Mouse (Mus musculus) heart, embryonic 16.5 days (tissue): ENCODE measurements at regions not wholly inside any gene's neighbourhood (a gene's known extent, or its start where the extent isn't known, plus 50 kb on each side); places are given as distances from the start of the nearest gene placed in this dataset.

Source experiments
- ATAC-seq: fragments of 200-750 bp; cut with Nextera tagmentation; replicated peaks from 2 replicates; pipeline ENCODE4 v1.8.0; 2017; ENCODE audit warnings: moderate number of reproducible peaks; ENCODE audit not compliant: insufficient read depth, low FRiP score; ENCODE audit errors: extremely low read depth
- H3K27ac ChIP-seq: fragments of 300-500 bp; sonication (generic); 2 replicates; pipeline ENCODE4 v1.5.1; 2014; ENCODE audit warnings: mild to moderate bottlenecking, low read length, control low read depth, moderate library complexity
- H3K27me3 ChIP-seq: fragments of 300-500 bp; sonication (generic); 2 replicates; pipeline ENCODE4 v1.6.1; 2014; ENCODE audit warnings: low read length, mixed read lengths; ENCODE audit not compliant: control insufficient read depth, insufficient read depth
- H3K36me3 ChIP-seq: fragments of 300-500 bp; sonication (generic); 2 replicates; pipeline ENCODE4 v1.6.1; 2014; ENCODE audit not compliant: control insufficient read depth, insufficient read depth
- H3K4me1 ChIP-seq: fragments of 300-500 bp; sonication (generic); 2 replicates; pipeline ENCODE4 v1.6.1; 2014; ENCODE audit warnings: low read length, mixed read lengths; ENCODE audit not compliant: control insufficient read depth, insufficient read depth
- H3K4me2 ChIP-seq: fragments of 300-500 bp; sonication (generic); 2 replicates; pipeline ENCODE4 v1.6.1; 2014; ENCODE audit warnings: low read depth, mild to moderate bottlenecking, control low read depth, low read length
- H3K4me3 ChIP-seq: fragments of 300-500 bp; sonication (generic); 2 replicates; pipeline ENCODE4 v1.5.1; 2014; ENCODE audit warnings: mild to moderate bottlenecking, control low read depth, low read length
- H3K9ac ChIP-seq: fragments of 300-500 bp; sonication (generic); 2 replicates; pipeline ENCODE4 v1.6.1; 2014; ENCODE audit warnings: low read length, control low read depth
- H3K9me3 ChIP-seq: fragments of 300-500 bp; sonication (generic); replicated peaks from 2 replicates; pipeline ENCODE4 v1.6.1; 2016; ENCODE audit warnings: low read length; ENCODE audit not compliant: control insufficient read depth
- WGBS: fragments of 180-500 bp; shearing (Covaris S2); extraction: QIAGEN DNeasy Blood & Tissue Kit; methylation state at CpG from one replicate; pipeline ENCODE4 v1.1.7; 2014; 5-methylcytosine and 5-hydroxymethylcytosine counted together

GRCm38 (mm10) chr7:83037714-83038113, 170.6 kb downstream of the Mex3b start:
- WGBS: 73% methylated on average over 2 of the region's 2 CpGs
- no peaks in the 10 kb centered on the region for H3K36me3 ChIP-seq

GRCm38 (mm10) chr7:83043746-83044145, 176.6 kb downstream of the Mex3b start:
- Histone ChIP-seq H3K4me2 (no peak overlapping the region), H3K27ac (no peak overlapping the region), H3K27me3 (no peaks in the 10 kb centered on the region), H3K9ac (no peak overlapping the region), H3K36me3 (no peaks in the 10 kb centered on the region), H3K9me3 (no peaks in the 10 kb centered on the region), H3K4me1 (no peaks in the 10 kb centered on the region), H3K4me3 (no peak overlapping the region)
- no peak for ATAC-seq
- 83% methylated on average over 3 of the region's 3 CpGs for WGBS

More at GRCm38 (mm10) chr7:83037714-83038113, 170.6 kb downstream of the Mex3b start:
- no peak overlapping the region for H3K4me3 ChIP-seq
- no peaks in the 10 kb centered on the region for H3K4me1 ChIP-seq
- no peak overlapping the region for H3K9ac ChIP-seq
- no peaks in the 10 kb centered on the region for H3K27me3 ChIP-seq
- H3K27ac ChIP-seq: no peak overlapping the region
- ATAC-seq: no peak
- H3K4me2 ChIP-seq: no peak overlapping the region
- H3K9me3 ChIP-seq: no peaks in the 10 kb centered on the region

GRCm38 (mm10) chr7:83045266-83045665, 178.1 kb downstream of the Mex3b start:
- H3K4me2 ChIP-seq: no peak overlapping the region
- no peaks in the 10 kb centered on the region for H3K36me3 ChIP-seq
- H3K9me3 ChIP-seq: no peaks in the 10 kb centered on the region
- H3K4me1 ChIP-seq: no peaks in the 10 kb centered on the region
- 86% methylated on average over 3 of the region's 3 CpGs for WGBS
- no peak for ATAC-seq
- no peak overlapping the region for H3K4me3 ChIP-seq
- H3K9ac ChIP-seq: no peak overlapping the region
- H3K27ac ChIP-seq: no peak overlapping the region
- H3K27me3 ChIP-seq: no peaks in the 10 kb centered on the region

GRCm38 (mm10) chr7:83050011-83050410, 182.9 kb downstream of the Mex3b start:
- 64% methylated on average over 3 of the region's 3 CpGs for WGBS
- H3K9ac ChIP-seq: no peak overlapping the region

GRCm38 (mm10) chr7:83050833-83051497, 183.8 kb downstream of the Mex3b start:
- Histone ChIP-seq H3K9me3 (no peaks in the 10 kb centered on the region), H3K27ac (no peak overlapping the region), H3K9ac (no peak overlapping the region), H3K4me3 (no peak overlapping the region), H3K4me2 (no peak overlapping the region), H3K27me3 (no peaks in the 10 kb centered on the region), H3K4me1 (no peaks in the 10 kb centered on the region; the same call in 1 of the 2 replicates), H3K36me3 (no peaks in the 10 kb centered on the region)
- no peak for ATAC-seq
- WGBS: 88% methylated on average over 6 of the region's 6 CpGs

More at GRCm38 (mm10) chr7:83050011-83050410, 182.9 kb downstream of the Mex3b start:
- Histone ChIP-seq H3K4me3 (no peak overlapping the region), H3K4me2 (no peak overlapping the region), H3K36me3 (no peaks in the 10 kb centered on the region), H3K4me1 (no peaks in the 10 kb centered on the region), H3K27me3 (no peaks in the 10 kb centered on the region), H3K9me3 (no peaks in the 10 kb centered on the region), H3K27ac (no peak overlapping the region)
- ATAC-seq: no peak

- peak overlapping the region; percentile 10 for H3K27ac ChIP-seq
- H3K9ac ChIP-seq: no peak overlapping the region
- H3K4me2 ChIP-seq: peak overlapping the region; percentile 43; the same call in 1 of the 2 replicates
- H3K4me1 ChIP-seq: peaks cover 9% of the 10 kb centered on the region
- ATAC-seq: peak; percentile 65; the same call in 1 of the 2 replicates
- WGBS: 51% methylated on average over 13 of the region's 13 CpGs
- no peaks in the 10 kb centered on the region for H3K27me3 ChIP-seq
- H3K36me3 ChIP-seq: no peaks in the 10 kb centered on the region
- H3K4me3 ChIP-seq: no peak overlapping the region
- H3K9me3 ChIP-seq: no peaks in the 10 kb centered on the region
These were observed 189.2 kb downstream of the Mex3b start for GRCm38 (mm10) chr7:83056101-83056935.

DNA sequence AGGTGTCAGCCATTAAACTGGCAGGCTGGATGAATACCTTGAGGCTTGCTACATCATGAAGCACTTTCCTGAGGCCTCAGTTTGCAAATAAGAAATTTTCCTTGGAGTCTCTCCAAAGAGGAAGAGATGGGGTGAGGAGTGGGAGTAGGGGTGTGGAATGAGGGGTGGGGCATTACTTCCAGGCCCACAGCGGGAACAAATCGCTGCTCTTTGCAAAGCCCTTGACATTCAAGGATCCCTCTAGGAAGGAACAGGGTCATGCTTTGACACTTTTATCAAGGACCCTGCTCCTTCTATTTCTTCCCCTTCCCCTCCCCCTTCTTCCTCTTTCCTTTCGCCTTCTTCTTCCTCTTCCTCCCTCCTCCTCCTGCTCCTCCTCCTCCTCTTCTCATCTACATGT, 193.2 kb downstream of the Mex3b start:
- Histone ChIP-seq H3K4me1 (peaks cover 9% of the 10 kb centered on the region), H3K9me3 (no peaks in the 10 kb centered on the region), H3K4me2 (no peak overlapping the region), H3K9ac (no peak overlapping the region), H3K36me3 (no peaks in the 10 kb centered on the region), H3K27me3 (no peaks in the 10 kb centered on the region), H3K27ac (no peak overlapping the region), H3K4me3 (no peak overlapping the region)
- 62% methylated on average over 3 of the region's 3 CpGs for WGBS
- no peak for ATAC-seq

- no peak overlapping the region for H3K9ac ChIP-seq
- ATAC-seq: no peak
- no peaks in the 10 kb centered on the region for H3K9me3 ChIP-seq
- no peaks in the 10 kb centered on the region for H3K27me3 ChIP-seq
- WGBS: 61% methylated on average over 5 of the region's 5 CpGs
- no peak overlapping the region for H3K27ac ChIP-seq
- H3K4me3 ChIP-seq: no peak overlapping the region
- peaks cover 9% of the 10 kb centered on the region for H3K4me1 ChIP-seq
- no peak overlapping the region for H3K4me2 ChIP-seq
- H3K36me3 ChIP-seq: no peaks in the 10 kb centered on the region
These were observed 193.6 kb downstream of the Mex3b start for GRCm38 (mm10) chr7:83060733-83061132.

DNA sequence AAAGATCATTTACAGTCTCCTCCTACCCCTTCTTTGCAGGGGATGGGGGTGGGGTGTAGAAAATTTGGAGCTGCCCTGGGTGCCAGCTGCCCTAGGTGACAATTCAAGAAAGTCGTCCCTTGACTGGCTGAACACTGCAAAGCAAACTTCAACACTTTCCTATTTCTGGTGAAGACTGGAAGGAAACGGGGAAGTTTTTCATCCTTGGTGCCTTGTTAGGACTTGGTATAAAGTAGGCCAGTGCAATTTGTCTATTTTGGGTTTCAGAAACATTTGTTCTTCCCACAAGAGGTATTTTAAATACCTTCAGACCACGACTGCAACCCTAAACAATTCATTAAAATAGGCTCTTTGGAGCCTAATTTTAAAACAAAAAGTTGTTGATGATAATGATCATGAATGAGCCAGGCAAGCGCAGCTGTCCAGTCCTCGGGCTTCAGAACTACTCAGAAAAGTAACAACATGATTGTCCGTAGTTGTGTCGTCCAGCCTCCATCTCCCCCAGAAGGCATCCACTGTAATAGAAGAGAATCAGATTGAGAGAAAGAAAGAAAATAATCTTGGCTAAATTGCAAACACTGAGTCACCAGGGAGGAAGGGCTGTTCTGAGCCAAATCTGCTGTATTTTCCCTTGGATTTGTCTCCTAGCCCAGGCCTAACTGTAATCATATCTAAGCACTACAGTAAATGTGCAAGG, 194.2 kb downstream of the Mex3b start:
- Histone ChIP-seq H3K4me1 (peaks cover 6% of the 10 kb centered on the region), H3K36me3 (no peaks in the 10 kb centered on the region), H3K27me3 (no peaks in the 10 kb centered on the region), H3K9me3 (no peaks in the 10 kb centered on the region), H3K4me3 (no peak overlapping the region), H3K27ac (no peak overlapping the region), H3K9ac (no peak overlapping the region), H3K4me2 (no peak overlapping the region)
- no peak for ATAC-seq
- WGBS: 64% methylated on average over 7 of the region's 7 CpGs
